Mouse (Mus musculus) CD4-positive, CD25-positive, alpha-beta regulatory T cell, adult 2 months (primary cell): ENCODE measurements around the gene Hmga1.
A peak's percentile ranks its signal among the peaks of the same experiment; 100 is the strongest.

Source experiments
- DNase-seq: peaks from one replicate; pipeline ENCODE4 v3.0.0-alpha.2; 2012; ENCODE audit warnings: low read depth, low spot score

Hmga1 gene

DNA sequence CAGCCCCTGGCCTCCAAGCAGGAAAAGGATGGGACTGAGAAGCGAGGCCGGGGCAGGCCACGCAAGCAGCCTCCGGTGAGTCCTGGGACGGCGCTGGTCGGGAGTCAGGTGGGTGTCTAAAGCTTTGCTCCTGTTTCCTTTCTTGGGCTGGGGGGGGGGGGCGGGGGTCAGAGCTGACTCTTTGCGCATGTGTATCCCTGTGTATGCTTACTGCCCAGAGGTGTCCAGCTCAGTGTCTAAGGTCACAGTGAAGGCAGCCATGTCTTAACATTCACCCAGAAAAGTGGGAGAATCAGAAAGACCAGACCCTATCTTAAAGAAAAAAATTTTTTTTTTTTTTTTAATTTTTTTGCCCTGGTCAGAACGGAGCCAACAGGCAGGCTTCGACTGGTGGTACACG lies 3.3 kb downstream of the Hmga1 start:
- DNase-seq: no peak

DNA sequence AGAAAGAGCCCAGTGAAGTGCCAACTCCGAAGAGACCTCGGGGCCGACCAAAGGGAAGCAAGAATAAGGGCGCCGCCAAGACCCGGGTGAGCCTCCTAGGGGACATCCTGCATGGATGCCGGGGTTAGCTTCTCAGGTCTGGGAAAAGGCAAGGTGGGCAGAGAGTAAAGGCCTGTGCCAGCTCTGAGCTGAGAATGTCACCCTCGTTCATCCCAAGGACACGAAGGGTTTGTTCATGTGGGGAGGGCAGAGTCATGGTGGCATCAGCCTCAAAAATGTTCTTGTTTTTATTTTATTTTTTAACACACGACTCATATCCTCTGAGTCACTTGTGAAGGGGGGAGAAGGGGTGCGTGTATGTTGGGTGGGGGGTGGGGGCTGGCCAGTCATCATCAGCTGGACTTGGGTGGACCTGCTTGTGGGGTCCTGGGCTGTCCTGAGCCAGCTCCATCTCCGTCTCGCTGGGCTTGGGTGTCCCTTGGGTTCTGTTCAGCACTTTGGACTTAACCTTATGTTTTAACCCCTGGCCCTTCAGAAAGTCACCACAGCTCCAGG lies 4.7 kb downstream of the Hmga1 start:
- no peak for DNase-seq

DNA sequence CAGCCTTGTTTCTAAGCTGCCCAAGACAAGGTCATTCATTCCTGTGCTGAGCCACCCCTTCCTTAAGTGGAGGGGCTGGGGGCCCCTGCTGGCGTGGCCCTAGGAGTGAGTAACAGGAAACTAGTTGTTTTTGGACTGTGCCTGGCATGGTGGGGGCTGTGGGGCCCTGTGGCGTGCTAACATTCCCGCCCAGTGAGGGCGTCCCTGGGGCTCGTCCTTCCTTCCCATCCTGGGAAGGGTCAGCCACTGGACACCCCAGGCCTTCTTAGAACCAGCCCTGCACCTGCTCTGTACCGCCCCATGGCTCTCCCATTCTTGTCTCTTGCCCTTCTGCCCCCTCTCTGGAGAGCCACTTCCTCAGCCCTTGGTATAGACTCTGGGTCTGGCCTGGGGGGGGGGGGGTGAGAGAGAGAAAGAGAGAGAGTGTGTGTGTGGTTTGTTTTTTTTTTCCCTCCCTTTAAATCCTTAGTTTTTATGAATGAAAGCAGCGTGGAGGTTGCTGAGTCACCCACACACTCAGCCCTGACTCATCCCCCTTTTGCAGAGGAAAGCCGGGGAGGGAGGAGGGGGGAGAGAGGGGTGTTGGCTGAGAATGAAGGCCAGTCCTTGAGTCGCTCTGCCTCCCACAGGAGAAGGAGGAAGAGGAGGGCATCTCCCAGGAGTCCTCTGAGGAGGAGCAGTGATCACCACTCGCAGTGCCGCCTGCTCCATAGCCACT lies 5.7 kb downstream of the Hmga1 start:
- DNase-seq: peak; percentile 22

DNA sequence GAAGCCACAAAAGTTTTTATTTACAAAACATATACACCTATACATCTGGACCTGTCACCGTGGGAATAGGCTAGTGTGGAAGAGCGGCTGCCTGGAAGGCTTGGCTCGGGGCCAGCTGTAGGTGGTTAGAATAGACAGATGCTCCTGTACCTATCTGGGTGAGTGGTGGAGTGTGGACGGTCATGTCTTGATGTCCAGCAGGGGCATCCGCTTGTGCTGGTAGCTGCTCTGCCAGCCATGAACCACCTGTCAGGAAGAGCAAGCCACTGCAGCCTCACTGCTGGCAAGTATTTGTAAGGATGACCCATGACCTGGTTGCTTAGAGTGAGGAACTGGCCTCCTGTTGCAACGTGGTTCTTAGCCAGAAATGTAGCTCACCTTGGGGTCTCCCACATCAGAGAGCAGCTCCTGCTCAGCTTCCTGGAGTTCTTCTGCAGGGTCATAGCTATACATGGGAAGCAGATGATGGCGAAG lies 7.5 kb downstream of the Hmga1 start:
- no peak for DNase-seq

DNA sequence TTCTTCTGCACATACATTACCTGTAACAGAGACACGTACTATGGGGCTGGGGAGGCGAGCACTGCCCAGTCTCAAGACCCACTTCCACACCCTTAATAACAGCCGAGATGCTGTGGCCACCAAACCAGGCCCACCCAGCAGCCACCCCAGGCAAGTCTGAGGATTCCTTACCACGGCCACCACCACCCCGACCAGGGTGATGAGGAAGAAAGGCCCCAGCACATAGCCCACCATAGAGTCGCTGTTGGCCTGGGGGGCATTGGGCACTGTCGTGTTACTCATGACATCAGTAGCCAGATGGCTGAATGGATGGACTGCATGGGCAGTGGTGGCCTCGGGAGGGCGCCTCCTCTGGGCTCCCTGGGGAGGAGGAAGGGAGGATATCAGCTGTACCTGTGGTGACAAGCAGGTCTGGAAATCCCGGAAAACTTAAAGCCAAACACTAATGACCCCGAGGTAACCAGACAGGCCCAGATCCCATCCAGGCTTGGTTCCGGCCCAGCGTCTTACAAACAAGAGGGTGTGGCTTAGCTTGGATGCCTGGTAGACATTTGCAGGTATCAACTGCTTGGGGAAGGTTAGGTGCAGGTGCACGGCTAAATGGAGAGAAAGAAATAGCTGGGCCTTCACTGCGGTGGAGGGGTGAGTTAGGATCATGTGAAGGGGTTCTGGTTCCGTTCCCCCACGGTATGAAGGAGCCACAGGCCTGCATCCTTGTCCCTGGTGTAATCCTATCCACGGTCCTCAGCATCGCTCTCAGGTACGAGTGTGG lies 8.3 kb downstream of the Hmga1 start:
- DNase-seq: peak; percentile 48

DNA sequence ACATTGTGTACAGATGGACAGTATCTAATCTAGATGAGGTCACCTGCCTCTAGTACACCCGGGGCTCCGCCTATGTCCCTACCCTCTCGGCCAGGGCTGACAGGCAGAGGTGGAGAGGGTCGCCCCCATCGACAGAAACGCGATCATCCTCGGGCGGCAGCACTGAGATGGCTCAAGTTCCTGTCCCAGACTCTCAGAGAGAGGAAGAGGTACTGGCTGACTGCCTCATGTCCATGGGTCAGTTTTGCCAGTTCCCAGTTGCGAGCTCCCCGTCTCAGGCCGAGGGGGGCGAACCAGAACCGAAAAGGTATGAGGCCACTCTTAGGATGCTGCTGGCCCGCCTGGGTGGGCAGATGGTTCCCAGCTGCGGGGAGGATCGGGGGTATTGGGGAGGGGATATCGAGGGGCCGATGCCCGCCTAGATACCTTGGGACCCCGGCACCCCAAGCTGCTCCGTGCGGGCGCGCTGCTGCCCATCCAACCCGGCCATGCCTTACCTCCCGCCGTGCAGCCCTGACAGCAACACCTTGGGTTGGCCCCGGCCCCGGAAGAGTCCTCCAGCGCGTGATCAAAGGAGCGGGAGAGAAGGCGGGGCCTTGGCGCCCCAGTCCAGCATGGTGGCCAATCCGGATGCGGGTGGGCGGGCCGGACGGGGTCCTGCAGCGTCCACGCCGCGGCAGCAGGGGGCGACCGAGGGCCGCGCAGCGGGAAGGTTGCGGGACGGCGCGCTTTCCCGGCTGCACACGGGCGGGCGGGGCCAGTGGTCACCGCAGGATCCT lies 9.1 kb downstream of the Hmga1 start, which contains the start of gene AI413582:
AI413582 (minus strand) TSS at position 594 of the 779 bp plus-strand sequence.
- DNase-seq: peak; percentile 96

DNA sequence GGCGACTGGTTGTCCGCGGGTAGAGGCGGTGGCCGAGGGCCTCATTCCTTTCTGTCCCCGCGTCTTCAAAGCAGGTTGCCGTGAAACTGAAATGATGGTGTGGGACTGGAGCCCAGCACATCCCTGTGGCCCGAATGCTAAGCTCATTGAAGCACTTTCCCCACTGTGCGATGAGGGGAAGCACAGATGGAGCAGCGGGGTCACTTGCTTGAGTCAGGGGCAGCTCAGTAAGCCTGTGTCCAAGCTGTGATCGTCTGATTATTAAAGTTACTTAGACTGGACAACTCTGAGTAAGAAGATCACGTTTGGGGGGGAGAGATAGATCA lies 9.6 kb downstream of the Hmga1 start:
- no peak for DNase-seq

DNA sequence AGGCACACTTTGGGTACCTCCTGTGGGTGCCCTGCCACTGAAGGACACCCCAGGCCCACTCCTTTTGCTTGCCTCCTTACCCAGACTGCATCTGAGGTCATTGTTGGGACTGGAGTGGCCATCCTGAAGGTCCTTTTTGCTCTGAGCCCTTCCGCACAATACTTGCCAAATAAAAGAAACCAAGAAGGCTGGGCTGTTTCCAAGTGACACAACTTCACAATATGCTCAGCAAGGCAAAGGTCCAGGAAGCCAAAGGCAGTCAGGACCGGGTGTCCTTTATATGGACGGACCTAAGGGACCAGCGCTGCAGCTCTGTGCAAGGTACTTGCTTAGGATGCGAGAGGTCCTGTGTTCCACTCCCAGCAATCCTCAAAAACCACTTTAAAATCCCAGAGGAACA lies 11.9 kb downstream of the Hmga1 start:
- no peak for DNase-seq

DNA sequence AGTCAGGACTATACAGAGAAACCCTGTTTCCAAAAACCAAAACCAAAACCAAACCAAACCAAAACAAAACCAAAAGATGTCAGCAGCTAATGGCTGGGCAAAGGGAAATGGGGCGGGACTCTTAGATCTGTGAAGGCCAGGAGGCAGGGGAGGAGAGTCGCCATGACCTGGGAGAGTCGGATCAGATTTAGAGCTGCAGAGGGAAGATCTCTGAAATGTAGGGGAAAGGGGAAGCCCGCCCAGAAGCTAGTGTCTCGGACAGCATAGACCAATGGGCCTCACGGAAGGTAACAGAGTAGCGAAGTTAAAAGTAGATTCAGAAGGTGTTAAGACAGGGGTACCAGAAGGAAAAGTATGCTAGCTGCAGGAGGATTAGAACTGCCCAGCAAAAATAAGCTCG lies 15.0 kb downstream of the Hmga1 start:
- no peak for DNase-seq

DNA sequence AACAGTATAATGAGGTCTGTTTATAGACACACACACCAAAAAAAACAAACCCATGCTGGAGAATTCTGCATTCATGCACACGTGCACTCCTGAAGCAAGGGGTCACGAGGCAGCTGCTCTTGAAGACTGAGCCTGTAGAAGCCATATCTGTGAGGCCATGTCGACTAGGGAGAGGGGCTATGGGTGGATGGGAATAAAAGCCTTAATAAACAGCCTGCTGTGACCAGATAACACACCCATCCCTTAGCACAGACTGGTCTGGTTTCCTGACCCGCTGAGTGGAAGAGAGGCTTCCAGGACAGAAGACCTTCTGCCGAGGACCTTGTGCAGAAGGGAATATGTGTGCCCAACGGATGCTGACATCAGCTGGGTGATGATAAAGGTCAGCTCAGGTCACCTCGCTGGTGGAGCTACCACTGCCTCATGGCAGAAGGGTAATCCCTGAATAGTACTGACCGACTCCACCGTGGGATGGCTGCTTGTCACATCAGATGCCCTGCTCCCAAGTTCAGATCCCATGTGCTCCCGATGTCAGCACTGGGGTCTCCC lies 17.5 kb downstream of the Hmga1 start:
- DNase-seq: no peak

DNA sequence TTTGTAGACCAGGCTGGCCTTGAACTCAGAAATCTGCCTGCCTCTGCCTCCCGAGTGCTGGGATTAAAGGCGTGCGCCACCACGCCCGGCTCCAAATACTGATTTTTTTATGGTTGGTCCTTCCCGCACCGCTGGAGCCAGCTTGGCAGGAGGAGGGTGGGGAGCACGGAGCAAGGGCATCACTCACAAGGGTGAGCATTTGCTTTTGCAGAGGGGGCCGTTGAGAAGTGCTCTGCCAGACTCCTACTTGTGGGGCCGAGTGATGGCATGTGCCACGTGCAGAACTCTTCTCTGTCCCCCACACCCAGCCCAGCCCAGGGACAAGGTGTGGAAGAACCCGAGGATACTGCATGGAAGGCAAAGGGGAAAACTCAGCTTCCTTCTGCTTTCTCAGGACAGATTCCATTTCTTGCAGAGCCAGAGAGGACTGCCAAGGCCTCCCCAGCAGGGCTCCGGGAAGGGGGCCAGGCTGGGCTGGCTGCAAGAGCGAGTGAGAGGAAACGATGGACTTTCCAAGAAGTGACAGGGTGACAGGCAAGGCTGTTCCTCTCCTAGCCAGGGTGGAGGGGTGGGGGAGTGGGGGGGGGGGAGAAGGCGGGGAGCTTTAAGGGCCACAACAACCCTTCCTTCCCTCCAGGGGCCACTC lies 18.3 kb downstream of the Hmga1 start:
- DNase-seq: no peak

DNA sequence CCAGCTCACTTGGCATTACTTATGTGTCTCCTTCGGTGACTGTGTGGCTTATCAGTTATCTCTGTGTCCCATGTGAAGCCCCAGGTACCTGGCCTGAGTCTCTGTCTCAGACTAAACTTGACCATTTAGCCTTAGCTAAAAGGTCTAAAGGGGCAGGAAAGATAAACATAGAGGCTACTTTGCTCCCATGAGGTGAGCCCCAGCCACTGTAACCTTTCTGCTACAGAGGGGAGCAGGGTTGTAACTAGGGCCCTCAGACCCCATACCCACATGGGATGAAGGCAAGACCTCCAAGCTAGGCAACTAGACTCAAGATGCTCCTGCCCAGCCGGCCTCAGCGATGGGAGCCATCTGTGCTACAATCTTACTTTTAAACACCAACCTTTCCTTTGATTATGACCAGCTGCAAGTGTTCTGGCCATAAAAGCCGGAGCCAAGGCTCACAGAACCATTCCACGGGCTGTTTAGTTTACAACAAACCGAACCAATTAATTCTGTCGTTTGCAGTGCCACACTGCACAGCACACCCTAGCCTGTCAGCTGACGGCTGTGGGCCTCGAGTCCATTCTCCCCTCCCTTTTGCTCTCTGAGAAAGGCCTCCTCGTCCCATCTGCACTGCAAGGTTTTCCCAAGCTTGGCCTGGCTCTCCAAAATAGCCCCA lies 18.9 kb downstream of the Hmga1 start:
- DNase-seq: no peak

DNA sequence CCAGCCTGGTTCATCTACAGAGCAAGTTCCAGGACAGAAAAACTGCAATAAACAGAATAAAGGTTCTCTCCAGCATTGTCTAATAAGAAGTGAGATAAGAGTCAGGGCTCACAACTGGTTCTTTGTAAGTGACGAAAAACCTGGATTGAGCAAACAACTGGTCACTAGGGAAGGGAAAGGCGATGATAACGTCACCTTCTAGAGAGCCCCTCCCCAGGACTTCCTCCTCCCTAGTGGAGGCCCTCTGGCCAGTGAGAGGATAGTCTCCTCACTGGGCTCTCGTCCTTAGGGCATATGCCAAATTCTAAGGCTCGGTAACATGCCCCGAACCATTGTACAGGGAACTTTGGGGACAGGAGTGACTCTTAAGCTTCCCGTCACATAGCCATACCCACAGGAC lies 19.8 kb downstream of the Hmga1 start:
- DNase-seq: no peak

DNA sequence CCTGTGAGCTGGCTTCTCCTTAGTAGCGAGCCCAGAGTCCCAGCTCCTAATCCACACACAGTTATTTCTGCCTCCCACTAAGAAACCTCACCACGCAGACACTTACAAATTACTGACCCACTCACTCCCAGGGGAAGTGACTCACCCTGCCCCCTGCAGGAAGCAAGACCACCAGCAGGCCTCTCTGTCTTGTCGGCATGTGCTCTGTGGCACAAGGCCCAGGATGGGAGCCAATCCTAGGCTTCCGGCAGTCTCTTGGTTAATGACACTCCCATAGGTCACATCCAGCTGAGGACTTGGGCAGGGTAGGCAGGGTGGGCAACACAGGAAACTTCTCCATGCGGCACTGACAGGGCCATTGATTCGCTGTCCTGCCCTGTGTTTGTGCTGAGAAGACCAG lies 21.2 kb downstream of the Hmga1 start:
- no peak for DNase-seq

DNA sequence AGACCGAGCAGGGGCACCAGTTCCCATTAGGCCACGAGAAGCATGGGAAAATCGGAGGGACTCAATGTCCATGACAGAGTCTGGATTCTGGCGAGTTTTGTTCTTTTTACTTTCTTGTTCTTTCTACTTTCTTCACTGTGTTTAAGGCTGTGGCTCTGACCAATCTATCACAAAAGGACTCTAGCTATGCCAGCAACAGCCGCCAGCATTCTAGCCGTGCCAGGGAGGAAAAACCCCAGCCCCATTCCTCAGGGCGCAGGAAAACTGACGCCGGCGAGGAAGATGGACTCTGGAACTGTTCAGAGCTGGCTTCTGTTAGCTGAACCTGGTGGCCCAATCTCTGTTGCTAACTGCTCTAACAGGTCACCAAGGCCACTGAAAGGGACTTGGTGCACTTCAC lies 22.2 kb downstream of the Hmga1 start:
- no peak for DNase-seq

DNA sequence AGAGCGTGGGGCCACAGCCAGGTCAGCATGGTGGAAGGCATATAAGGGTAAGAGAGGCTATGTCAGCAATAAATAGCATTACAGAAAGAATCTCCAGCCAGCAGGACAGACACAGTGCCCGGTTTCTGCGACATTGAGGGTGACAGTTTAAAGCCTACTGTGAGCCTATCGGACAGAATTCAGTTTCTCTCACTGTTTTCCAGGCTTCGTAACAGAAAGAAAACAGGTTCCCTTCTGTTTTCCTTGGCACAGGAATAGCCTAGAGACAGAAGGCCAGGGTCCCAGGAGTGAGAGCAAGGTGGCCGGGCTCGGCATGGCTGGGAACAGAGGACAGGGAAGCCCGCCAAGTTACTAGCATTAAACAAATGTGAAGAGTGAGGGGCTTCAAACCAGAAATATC lies 23.5 kb downstream of the Hmga1 start:
- no peak for DNase-seq

DNA sequence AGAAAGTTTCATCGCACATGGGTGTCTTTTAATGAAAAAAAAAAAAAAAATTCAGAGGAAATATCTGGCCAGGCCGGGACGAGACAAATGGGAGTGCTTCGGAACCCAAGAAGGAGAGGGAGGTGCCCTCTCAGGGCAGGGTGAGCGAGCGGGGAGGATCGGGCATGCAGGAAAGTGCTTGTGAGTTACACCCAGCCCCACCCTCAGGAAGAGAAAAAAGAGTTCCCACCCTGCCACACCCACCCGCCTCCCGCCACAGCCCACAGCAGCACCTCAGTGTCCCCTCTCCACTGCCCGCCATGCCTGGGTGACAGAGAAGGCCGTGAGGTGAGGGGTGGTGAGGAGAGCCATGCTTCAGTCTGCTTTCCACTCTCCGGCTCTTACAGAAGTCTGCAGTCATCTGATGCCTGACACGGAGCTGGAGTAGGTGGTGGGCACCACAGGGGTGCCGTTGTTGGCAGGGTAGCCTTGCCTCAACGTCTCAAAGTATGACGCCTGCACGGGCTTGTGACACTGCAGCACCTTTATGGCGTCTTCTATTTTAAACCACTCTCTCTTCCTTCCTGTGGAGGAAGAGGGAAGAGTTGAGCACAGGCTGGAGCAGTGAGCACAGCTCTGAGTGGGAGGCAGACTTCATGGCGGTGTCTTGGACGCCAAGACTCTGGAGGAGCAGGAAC lies 24.2 kb downstream of the Hmga1 start:
- DNase-seq: no peak

DNA sequence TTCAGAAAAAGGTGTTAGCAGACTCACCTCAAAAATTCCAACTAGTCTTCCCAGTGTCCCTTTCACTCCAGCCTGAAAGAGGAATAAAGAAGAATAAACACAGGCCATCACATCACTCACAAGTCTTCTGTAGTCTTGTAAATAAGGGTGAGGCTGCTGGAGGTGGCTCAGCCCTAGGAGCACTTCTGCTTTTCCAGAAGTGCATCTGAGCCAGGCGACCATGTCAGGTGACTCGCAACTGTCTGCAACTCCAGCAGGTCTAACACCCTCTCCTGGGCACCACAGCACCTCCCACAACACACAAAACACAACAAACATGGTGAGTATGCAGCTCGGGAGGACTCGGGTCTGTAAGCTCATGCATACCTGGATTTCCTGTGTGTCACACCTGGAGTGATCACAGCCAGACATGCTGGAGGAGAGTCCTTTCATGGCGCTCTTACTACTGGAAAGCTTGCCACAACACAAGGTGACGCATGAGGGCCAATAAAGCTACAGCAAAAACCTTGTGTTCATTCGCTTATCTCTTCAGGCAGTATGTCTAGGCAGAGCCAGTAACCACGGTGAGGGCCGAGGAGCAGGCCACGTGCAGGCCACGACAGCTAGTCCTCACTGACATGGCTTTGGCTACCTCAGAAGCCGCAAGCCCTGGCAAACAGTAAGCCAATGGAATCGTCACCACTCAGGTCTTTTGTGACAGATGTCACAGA lies 27.0 kb downstream of the Hmga1 start:
- no peak for DNase-seq

DNA sequence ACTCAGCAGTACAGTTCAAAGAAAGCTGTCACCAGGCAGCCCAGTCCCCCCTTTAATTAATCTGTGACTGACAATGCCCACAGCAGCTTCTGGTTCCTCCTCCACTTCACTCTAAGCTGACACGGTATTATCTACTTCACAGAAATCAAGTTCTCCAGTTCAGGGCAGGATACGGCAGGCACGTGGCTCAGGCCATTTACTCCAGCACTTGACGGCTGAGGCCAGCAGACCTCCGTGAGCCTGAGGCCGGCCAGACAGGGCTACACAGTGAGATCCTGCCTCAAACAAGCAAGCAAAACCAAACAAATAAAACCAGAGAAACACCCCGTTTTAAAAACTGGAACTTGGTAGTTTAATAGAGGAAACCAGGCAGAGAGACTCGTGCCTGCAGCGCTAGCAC lies 30.4 kb downstream of the Hmga1 start:
- no peak for DNase-seq

DNA sequence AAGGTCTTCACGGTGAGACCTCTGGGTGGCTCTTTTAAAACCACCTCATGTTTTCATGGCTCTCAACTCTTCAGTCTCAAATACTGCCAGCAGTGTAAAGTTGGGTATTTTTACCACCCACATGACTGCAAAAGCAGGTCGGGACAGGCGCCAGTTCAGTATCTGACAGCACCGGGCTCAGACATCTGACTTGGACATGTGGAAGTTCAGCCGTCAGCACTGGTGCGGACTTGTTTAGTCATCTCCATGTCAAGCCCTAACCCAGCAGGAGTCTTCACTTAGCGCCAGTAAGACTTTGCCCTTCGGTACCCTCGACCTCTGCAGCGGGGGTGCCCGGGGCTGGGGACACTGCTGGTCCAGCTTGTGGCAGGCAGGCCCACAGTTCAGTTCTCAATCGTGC lies 31.0 kb downstream of the Hmga1 start:
- DNase-seq: no peak
